Mouse (Mus musculus) splenic B cell, adult 2 months (primary cell): Measurements from ENCODE around the gene BC051142.

Source experiments
- DNase-seq: peaks from one replicate; pipeline ENCODE4 v3.0.0-alpha.2; 2011; ENCODE audit warnings: low read depth, low spot score
- H3K27me3 ChIP-seq: 2 replicates; pipeline ENCODE4 v1.6.1; 2012; ENCODE audit warnings: mild to moderate bottlenecking, low read length, moderate library complexity, mixed read lengths; ENCODE audit not compliant: control insufficient read depth, poor library complexity, insufficient read depth, severe bottlenecking
- H3K36me3 ChIP-seq: 2 replicates; pipeline ENCODE4 v1.6.1; 2012; ENCODE audit warnings: mild to moderate bottlenecking, low read length, moderate library complexity, mixed read lengths; ENCODE audit not compliant: control insufficient read depth, poor library complexity, insufficient read depth, severe bottlenecking

Gene BC051142

GRCm38 (mm10) chr17:34383212-34383611 is 15.4 kb upstream of the BC051142 start:
- peak; percentile 73 for DNase-seq
- Histone ChIP-seq H3K27me3 (no peaks in the 10 kb centered on the region), H3K36me3 (no peaks in the 10 kb centered on the region)

GRCm38 (mm10) chr17:34384699-34385098 is 13.9 kb upstream of the BC051142 start:
- Histone ChIP-seq H3K36me3 (no peaks in the 10 kb centered on the region), H3K27me3 (no peaks in the 10 kb centered on the region)
- no peak for DNase-seq

GRCm38 (mm10) chr17:34386656-34387055 is 12.0 kb upstream of the BC051142 start:
- DNase-seq, result peak; percentile 53
- Histone ChIP-seq H3K27me3 (no peaks in the 10 kb centered on the region), H3K36me3 (no peaks in the 10 kb centered on the region)

- peak; percentile 85 for DNase-seq
- Histone ChIP-seq H3K27me3 (no peaks in the 10 kb centered on the region), H3K36me3 (no peaks in the 10 kb centered on the region)
These were observed 10.1 kb upstream of the BC051142 start for GRCm38 (mm10) chr17:34388513-34388912.

GRCm38 (mm10) chr17:34391507-34391906 is 7.1 kb upstream of the BC051142 start:
- DNase-seq, result peak; percentile 26
- no peaks in the 10 kb centered on the region for H3K36me3 ChIP-seq
- H3K27me3 ChIP-seq, result no peaks in the 10 kb centered on the region

GRCm38 (mm10) chr17:34392321-34392720 is 6.3 kb upstream of the BC051142 start:
- Histone ChIP-seq H3K36me3 (no peaks in the 10 kb centered on the region), H3K27me3 (no peaks in the 10 kb centered on the region)
- DNase-seq, result peak; percentile 62

- no peaks in the 10 kb centered on the region for H3K36me3 ChIP-seq
- DNase-seq, result peak; percentile 74
These were observed 1.3 kb upstream of the BC051142 start for GRCm38 (mm10) chr17:34397357-34397756.

GRCm38 (mm10) chr17:34398058-34398710 is 436 bp upstream of the BC051142 start:
- peak; percentile 97 for DNase-seq
- H3K27me3 ChIP-seq, result no peaks in the 10 kb centered on the region
- H3K36me3 ChIP-seq, result no peaks in the 10 kb centered on the region

More at GRCm38 (mm10) chr17:34397357-34397756, 1.3 kb upstream of the BC051142 start:
- no peaks in the 10 kb centered on the region for H3K27me3 ChIP-seq

- DNase-seq, result no peak
- H3K36me3 ChIP-seq, result no peaks in the 10 kb centered on the region
- H3K27me3 ChIP-seq, result no peaks in the 10 kb centered on the region
These were observed 735 bp downstream of the BC051142 start for GRCm38 (mm10) chr17:34399394-34399715.

- Histone ChIP-seq H3K27me3 (no peaks in the 10 kb centered on the region), H3K36me3 (no peaks in the 10 kb centered on the region)
- peak; percentile 92 for DNase-seq
These were observed 12.5 kb downstream of the BC051142 start for GRCm38 (mm10) chr17:34411117-34411516.

- peak; percentile 44 for DNase-seq
- Histone ChIP-seq H3K36me3 (no peaks in the 10 kb centered on the region), H3K27me3 (no peaks in the 10 kb centered on the region)
These were observed 21.4 kb downstream of the BC051142 start for GRCm38 (mm10) chr17:34420014-34420413.

- Histone ChIP-seq H3K36me3 (no peaks in the 10 kb centered on the region), H3K27me3 (no peaks in the 10 kb centered on the region)
- no peak for DNase-seq
These were observed 29.0 kb downstream of the BC051142 start for GRCm38 (mm10) chr17:34427597-34427996.

- DNase-seq, result no peak
- H3K27me3 ChIP-seq, result no peaks in the 10 kb centered on the region
- no peaks in the 10 kb centered on the region for H3K36me3 ChIP-seq
These were observed 38.5 kb downstream of the BC051142 start for GRCm38 (mm10) chr17:34437120-34437519.

GRCm38 (mm10) chr17:34437606-34438005 is 39.0 kb downstream of the BC051142 start:
- H3K27me3 ChIP-seq, result no peaks in the 10 kb centered on the region
- no peaks in the 10 kb centered on the region for H3K36me3 ChIP-seq
- no peak for DNase-seq

- DNase-seq, result no peak
- Histone ChIP-seq H3K27me3 (no peaks in the 10 kb centered on the region; the same call in 1 of the 2 replicates), H3K36me3 (no peaks in the 10 kb centered on the region)
These were observed 40.0 kb downstream of the BC051142 start for GRCm38 (mm10) chr17:34438588-34438987.

- peaks cover 2% of the 10 kb centered on the region; the same call in 1 of the 2 replicates for H3K27me3 ChIP-seq
- peak; percentile 64 for DNase-seq
- no peaks in the 10 kb centered on the region for H3K36me3 ChIP-seq
These were observed 41.2 kb downstream of the BC051142 start for GRCm38 (mm10) chr17:34439795-34440194.
